Mouse (Mus musculus) CH12F3 (cell line): Measurements from ENCODE around the gene Olfr998.
"Not testable (repeated sequence)": the region's sequence is repeated elsewhere in the genome, so short reads cannot be mapped to it uniquely, and the experiment has no call there.

Experiments used
- in situ Hi-C: fragments of 300-500 bp; cut with MboI; formaldehyde crosslinking; loops from 2 replicates; pipeline ENCODE4 v1.14.3; 2020; ENCODE audit warnings: low sequenced_read_pairs

The Olfr998 gene

DNA sequence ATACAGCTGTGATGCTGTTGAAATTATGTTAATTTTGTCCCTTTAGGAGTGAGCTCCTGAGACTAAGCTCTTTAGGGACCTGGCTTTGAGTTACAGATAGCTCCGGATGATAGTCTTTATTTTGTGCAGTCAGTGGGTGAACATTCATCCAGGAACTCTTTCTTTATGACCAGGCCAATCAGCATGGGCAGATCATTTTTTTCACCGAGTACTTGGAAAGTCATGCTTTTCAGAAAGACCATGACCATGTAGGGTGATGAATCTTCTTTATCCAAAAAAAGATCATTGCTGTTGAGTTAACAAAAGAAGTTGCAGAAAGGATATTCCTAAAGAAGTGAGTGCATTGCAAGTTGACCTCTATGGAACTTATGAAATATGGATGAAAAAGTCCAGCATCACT lies at the start of gene Olfr998:
Gene Olfr998, plus strand, starts transcription at position 301 of the 400 bp plus-strand sequence.
- in situ Hi-C loops, result not testable (repeated sequence)

DNA sequence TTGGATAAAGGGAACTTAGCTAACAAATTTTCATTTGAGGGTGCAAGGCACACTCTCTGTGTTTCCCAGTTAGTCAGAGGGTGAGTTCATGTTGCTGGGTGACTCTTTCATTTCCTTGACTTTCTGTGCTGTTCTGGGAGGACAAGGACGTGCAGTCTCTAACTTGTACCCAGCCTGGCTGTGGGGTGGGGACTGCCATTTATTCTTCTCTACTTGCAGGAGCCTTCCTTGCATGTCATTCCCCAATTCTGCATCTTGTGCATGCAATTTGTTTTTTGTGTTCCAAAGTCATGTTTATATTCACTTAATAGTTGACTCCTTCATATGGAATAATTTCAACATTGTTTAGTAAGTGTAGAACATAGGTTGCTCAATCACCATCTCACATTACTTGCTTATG lies 33.9 kb upstream of the Olfr998 start:
- in situ Hi-C loops, result no loop called here

DNA sequence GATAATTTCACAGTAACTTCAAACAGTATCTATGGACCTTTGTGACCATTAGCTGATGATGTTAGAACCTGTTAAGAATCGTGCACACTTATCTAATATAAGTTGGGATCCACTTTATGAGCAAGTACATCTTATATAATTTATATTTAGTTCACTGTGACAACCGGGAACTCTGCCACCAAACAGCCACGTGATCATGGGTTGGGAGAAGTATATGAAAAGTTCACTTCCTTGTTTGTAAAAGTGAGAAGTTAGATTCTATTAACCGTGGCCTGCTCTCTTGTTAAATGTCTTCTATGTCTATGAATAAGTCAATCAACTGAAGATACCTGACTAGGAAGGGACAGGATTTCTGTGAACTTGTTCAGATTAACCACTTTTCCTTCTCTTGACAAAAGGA lies 28.5 kb upstream of the Olfr998 start:
- in situ Hi-C loops, result loop anchor here (10.0 kb wide), 1 partner anchor 435 kb away; no protein-coding TSS in a partner anchor

DNA sequence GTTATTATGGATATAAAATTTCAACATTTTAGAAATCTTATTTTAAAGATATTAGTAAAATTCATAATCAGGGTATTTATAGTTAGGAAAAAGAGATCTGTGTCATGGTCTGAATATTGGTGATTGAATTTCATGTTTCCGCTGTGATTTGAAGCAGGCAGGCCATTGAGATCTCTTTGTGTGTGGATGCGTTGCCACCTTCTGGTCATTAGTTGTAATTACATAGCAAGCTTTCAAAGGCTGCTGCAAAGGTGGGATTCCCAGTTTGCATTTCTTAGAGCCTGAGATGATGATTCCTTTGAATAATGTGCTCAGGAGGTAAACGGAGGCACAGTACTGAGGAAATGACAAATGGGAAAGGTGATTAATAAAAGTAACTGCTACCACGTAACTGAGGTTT lies 27.6 kb upstream of the Olfr998 start:
- in situ Hi-C loops, result loop anchor here (10.0 kb wide), 1 partner anchor 436 kb away; no protein-coding TSS in a partner anchor

DNA sequence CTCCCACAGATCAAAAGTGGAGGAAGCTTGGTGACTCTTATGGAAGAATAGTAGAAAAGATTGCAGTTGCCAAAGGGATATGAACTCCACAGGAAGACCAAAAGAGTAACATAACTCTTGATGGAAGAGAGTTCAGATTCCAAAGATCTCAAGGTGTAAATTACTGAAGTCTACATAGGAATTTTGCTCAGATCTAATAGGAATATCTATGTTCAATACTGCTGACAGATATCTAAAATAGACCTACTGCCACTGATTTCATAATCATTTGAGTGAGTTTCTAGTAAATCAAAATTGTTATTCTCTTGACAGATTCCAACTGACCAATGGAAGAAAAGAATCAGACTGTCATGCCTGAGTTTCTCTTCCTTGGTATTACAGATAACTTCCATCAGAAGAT lies 9.8 kb upstream of the Olfr998 start, which contains the start of gene Olfr996:
Gene Olfr996, plus strand, starts transcription at position 301 of the 400 bp plus-strand sequence.
- in situ Hi-C loops, result no loop called here

DNA sequence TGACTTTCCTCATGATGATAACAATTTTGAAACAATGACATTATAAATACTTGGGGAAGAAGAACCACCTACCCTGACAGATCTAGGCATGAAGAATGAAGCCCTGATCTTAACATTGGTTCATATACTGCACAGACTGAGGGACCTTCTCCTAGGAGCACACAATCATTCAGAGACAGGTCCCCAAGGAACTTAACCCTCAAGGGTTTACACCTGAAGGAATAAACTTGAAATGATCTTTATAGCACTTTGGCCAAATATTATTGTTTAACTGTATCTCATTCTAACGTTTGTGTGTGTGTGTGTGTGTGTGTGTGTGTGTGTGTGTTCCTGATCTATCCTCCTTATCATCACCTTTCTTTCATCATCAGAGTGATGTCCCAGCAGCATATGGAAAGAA lies 23.1 kb downstream of the Olfr998 start, which contains the start of gene Olfr1000:
Gene Olfr1000, minus strand, starts transcription at position 101 of the 400 bp plus-strand sequence.
- in situ Hi-C loops, result no loop called here
